Mouse (Mus musculus): Measurements from ENCODE around the gene Rnf216.

Gene Rnf216

GRCm38 (mm10) chr5:142960775-142961271 lies 152.0 kb downstream of the Rnf216 start:
- no peak for DNase-seq (ENCODE audit: low read depth, low spot score)

DNA sequence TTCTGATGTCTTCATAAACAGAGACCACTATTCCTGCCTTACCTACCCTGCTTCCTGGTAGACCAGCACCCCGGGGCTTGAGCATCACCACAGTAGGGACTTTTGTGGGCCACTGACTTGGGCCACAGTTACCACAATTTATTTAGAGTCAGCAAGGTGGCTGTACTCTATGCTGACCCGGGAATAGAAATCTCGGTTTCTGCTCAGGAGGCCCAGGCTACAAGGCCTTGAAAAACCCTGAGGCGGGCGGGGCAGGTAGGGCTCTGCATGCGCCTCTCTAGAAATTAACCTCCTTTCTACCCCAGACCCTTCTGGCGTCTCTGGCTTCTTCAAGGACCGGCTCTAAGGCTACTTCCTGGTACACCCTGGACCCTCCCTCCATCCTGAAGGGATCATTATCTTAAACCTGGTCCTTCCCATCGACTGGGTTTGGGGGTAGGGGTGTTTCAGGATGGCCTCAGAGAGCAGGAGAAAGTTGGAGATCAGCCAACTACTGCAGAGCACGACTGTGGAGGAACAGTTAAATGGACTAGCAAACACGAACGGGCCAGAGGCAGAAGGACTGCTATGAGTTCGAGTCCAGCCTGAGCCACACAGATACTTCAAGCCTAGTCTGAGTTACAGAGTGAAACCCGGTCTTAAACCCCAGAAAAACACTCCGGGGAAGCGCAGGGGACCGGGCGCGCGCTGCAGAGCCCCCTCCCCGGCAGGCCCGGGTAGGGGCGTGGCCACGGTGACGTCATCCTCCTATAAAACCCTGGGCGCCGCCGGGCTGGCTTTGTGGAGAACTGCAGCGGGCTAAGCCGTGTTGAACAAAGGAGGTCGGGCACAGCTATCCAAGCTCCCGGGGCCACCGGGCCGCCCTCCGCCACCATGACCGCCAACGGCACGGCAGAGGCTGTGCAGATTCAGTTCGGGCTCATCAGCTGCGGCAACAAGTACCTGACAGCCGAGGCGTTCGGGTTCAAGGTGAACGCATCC lies 152.9 kb downstream of the Rnf216 start, which contains the start of gene Fscn1:
Gene Fscn1 (plus strand): TSS at position 768 of the 981 bp plus-strand sequence.
- peak; percentile 57 for DNase-seq (ENCODE audit: low read depth, low spot score)

DNA sequence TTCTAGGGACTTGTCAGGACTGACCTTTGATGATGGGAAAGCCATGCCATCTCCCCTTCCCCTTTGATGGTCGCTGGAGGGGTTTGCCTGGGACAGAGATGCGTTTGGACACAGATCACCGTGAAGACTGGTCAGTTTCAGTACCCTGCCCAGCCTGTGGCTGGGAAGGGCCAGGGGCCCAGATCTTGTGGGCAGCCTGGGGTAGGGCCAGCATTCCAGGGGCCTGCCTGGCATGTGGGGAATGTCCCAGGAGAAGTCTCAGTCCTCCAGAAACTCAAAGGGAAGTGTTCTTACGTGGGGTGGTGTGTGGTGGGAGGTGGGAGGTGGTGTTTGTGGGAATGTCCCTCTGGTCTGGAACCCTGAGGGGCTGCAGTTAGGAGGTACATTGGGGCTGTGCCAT lies 153.6 kb downstream of the Rnf216 start:
- no peak for DNase-seq (ENCODE audit: low read depth, low spot score)

DNA sequence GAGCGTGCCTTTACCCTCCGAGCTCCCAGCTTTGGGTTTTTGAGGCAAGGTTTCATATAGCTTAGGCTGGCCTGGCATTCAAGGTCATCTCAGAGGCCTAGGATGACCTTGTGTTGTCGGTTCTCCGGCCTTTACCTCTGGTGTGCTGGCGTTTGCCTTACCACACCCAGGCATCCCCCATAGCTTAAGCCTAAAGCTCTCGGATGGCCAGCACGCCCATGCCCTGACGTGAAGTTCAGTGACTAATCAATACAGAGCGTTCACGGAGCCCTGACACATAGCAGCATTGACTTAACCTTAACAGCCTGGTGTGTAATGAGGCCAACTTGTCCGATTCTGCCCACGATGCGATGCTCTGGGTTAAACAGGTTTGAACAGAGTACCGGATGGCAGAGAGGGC lies 154.3 kb downstream of the Rnf216 start:
- DNase-seq (ENCODE audit: low read depth, low spot score), result no peak

DNA sequence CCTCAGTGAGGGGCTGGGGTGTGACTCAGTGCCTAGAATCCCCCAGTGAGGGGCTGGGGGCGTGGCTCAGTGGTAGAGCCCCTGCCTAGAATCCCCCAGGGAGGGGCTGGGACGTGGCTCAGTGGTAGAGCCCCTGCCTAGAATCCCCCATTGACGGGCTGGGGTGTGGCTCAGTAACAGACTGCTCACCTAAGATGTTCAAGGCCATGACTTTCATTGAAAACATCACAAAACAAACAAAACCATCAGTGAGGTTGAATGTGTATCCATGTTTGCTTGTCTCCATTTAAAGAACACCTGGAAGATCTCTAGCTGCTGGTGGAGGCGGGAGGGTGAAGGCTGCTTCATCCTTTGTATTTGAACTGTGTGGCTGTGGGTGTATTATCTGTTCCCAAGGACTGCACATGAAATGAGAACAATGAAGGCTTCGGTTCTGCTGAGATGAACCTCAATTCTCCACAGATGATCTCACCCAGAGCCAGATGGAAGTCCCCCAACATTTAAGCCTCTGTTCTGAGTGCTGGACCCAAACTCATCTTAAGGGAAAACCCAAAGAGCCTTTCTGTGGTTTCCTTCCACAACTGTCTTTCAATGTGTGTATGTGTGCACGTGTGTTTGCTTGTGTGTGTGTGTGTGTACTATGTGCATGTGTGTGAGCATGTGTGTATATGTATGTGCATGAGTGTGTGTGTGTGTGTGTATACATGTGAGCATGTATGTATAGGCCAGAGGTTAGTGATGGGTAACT lies 155.7 kb downstream of the Rnf216 start:
- DNase-seq (ENCODE audit: low read depth, low spot score), result no peak

DNA sequence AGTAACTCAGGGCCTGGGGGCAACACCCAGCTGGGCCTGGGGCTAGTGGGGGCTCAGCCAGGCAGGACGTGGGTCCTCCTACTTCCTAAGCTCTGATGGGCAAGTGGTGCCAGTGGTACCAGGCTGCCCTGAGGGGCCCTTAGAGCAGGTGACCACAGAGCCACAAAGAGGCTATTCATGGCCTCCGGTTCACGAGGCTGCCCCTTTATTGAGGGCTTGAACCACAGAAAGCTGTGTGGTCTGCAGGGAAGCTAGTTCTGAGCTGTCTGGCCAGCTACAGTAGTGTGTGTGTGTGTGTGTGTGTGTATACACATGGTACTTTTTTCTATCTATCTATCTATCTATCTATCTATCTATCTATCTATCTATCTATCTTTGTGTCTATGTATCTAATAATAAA lies 159.2 kb downstream of the Rnf216 start:
- DNase-seq (ENCODE audit: low read depth, low spot score), result no peak

- no peak for DNase-seq (ENCODE audit: low read depth, low spot score)
These were observed 162.4 kb downstream of the Rnf216 start for GRCm38 (mm10) chr5:142950405-142950804.

- DNase-seq (ENCODE audit: low read depth, low spot score), result no peak
These were observed 163.2 kb downstream of the Rnf216 start for GRCm38 (mm10) chr5:142949580-142949979.

- no peak for DNase-seq (ENCODE audit: low read depth, low spot score)
These were observed 165.3 kb downstream of the Rnf216 start for GRCm38 (mm10) chr5:142947460-142947859.

- DNase-seq (ENCODE audit: low read depth, low spot score), result no peak
These were observed 167.7 kb downstream of the Rnf216 start for GRCm38 (mm10) chr5:142944979-142945682.
